Mouse (Mus musculus) layer of hippocampus, adult 2 months (tissue): ENCODE measurements around the gene Cep57. TPM values are rescaled to one million over a fixed set of nuclear protein-coding genes. Genes with fewer than 3 reads are reported as not detected.
"Not testable (repeated sequence)": the region's sequence is repeated elsewhere in the genome, so short reads cannot be mapped to it uniquely, and the experiment has no call there.

ENCODE experiments used
- DNase-seq, 2 experiments: peaks; one replicate each; pipeline ENCODE4 v3.0.0; 2022; ENCODE audit warnings: low spot score in 2 of 2
- H3K27ac ChIP-seq: fragments of 200-600 bp; 2 replicates; pipeline ENCODE4 v1.8.1; 2022
- H3K4me3 ChIP-seq: fragments of 200-600 bp; 2 replicates; pipeline ENCODE4 v1.8.1; 2022; ENCODE audit warnings: mild to moderate bottlenecking
- CTCF ChIP-seq: fragments of 200-600 bp; conservative IDR thresholded peaks from 2 replicates; pipeline ENCODE4 v1.8.1; 2022; ENCODE audit warnings: antibody characterized with exemption, mild to moderate bottlenecking, moderate library complexity
- total RNA-seq, 2 experiments: library from RNA; stranded (reverse); gene quantifications; 2 replicates each; pipeline ENCODE4 v1.2.3; 2021

Cep57 gene
- total RNA-seq, 2 experiments from 2014 or later, result 19.5 to 22.5 TPM

GRCm38 (mm10) chr9:13827406-13828086, 639 bp upstream of the Cep57 start, which contains the start of gene Fam76b:
TSS of gene Fam76b (plus strand) at chr9:13827716.
- TF ChIP-seq CTCF, result no peak
- DNase-seq, result peak; percentile 99 to 100
- peak within 1 kb of the TSS; percentile 94 for H3K27ac ChIP-seq
- H3K4me3 ChIP-seq, result peak within 1 kb of the TSS; percentile 88

GRCm38 (mm10) chr9:13826391-13826805, 509 bp downstream of the Cep57 start:
- peak overlapping the region; percentile 94 for H3K27ac ChIP-seq
- no peak for TF ChIP-seq CTCF
- DNase-seq, result peak in 1 of 2 experiments; percentile 25
- peak overlapping the region; percentile 82 for H3K4me3 ChIP-seq

GRCm38 (mm10) chr9:13825896-13826295, 1.0 kb downstream of the Cep57 start:
- no peak for DNase-seq
- TF ChIP-seq CTCF, result no peak
- H3K27ac ChIP-seq, result peak overlapping the region; percentile 94

GRCm38 (mm10) chr9:13820774-13821173, 6.1 kb downstream of the Cep57 start:
- TF ChIP-seq CTCF, result no peak
- Histone ChIP-seq H3K4me3 (no peak overlapping the region), H3K27ac (no peak overlapping the region)
- no peak for DNase-seq

More at GRCm38 (mm10) chr9:13825896-13826295, 1.0 kb downstream of the Cep57 start:
- H3K4me3 ChIP-seq, result peak overlapping the region; percentile 82

GRCm38 (mm10) chr9:13818369-13818768, 8.5 kb downstream of the Cep57 start:
- Histone ChIP-seq H3K27ac (no peak overlapping the region), H3K4me3 (no peak overlapping the region)
- TF ChIP-seq CTCF, result no peak
- no peak for DNase-seq

GRCm38 (mm10) chr9:13809937-13810336, 17.0 kb downstream of the Cep57 start:
- no peak overlapping the region for H3K27ac ChIP-seq
- H3K4me3 ChIP-seq, result no peak overlapping the region
- DNase-seq, result no peak
- TF ChIP-seq CTCF, result peak; percentile 67

GRCm38 (mm10) chr9:13807657-13808056, 19.2 kb downstream of the Cep57 start:
- Histone ChIP-seq H3K27ac (no peak overlapping the region), H3K4me3 (no peak overlapping the region)
- no peak for TF ChIP-seq CTCF
- DNase-seq, result no peak

- DNase-seq, result no peak
- Histone ChIP-seq H3K4me3 (no peak overlapping the region), H3K27ac (no peak overlapping the region)
- TF ChIP-seq CTCF, result no peak
Measured at GRCm38 (mm10) chr9:13806854-13807253, 20.1 kb downstream of the Cep57 start.

GRCm38 (mm10) chr9:13804480-13804879, 22.4 kb downstream of the Cep57 start:
- Histone ChIP-seq H3K4me3 (no peak overlapping the region), H3K27ac (no peak overlapping the region)
- TF ChIP-seq CTCF, result no peak
- no peak for DNase-seq

- no peak for DNase-seq
- Histone ChIP-seq H3K27ac (no peak overlapping the region), H3K4me3 (no peak overlapping the region)
- TF ChIP-seq CTCF, result no peak
Measured at GRCm38 (mm10) chr9:13794756-13795155, 32.2 kb downstream of the Cep57 start.

- DNase-seq, result no peak
- no peak overlapping the region for H3K4me3 ChIP-seq
- H3K27ac ChIP-seq, result no peak overlapping the region
- TF ChIP-seq CTCF, result peak; percentile 20; the same call in 1 of the 2 replicates
Measured at GRCm38 (mm10) chr9:13794302-13794701, 32.6 kb downstream of the Cep57 start.

GRCm38 (mm10) chr9:13790864-13791263, 36.0 kb downstream of the Cep57 start:
- not testable (repeated sequence) for DNase-seq, H3K4me3 ChIP-seq, H3K27ac ChIP-seq

GRCm38 (mm10) chr9:13781985-13782384, 44.9 kb downstream of the Cep57 start:
- TF ChIP-seq CTCF, result no peak
- DNase-seq, result no peak
- Histone ChIP-seq H3K4me3 (no peak overlapping the region), H3K27ac (no peak overlapping the region)

- DNase-seq, result no peak
- H3K27ac ChIP-seq, result no peak overlapping the region
- no peak for TF ChIP-seq CTCF
- no peak overlapping the region for H3K4me3 ChIP-seq
Measured at GRCm38 (mm10) chr9:13774732-13775131, 52.2 kb downstream of the Cep57 start.
